Mouse (Mus musculus): ENCODE results near the gene AC131692.1. TPM values are rescaled to one million over a fixed set of nuclear protein-coding genes. Genes with fewer than 3 reads are reported as not detected.
A peak's percentile ranks its signal among the peaks of the same experiment; 100 is the strongest.
"Not testable (repeated sequence)": the region's sequence is repeated elsewhere in the genome, so short reads cannot be mapped to it uniquely, and the experiment has no call there.

AC131692.1 gene
- total RNA-seq, 2 experiments from 2014 or later = not detected

DNA sequence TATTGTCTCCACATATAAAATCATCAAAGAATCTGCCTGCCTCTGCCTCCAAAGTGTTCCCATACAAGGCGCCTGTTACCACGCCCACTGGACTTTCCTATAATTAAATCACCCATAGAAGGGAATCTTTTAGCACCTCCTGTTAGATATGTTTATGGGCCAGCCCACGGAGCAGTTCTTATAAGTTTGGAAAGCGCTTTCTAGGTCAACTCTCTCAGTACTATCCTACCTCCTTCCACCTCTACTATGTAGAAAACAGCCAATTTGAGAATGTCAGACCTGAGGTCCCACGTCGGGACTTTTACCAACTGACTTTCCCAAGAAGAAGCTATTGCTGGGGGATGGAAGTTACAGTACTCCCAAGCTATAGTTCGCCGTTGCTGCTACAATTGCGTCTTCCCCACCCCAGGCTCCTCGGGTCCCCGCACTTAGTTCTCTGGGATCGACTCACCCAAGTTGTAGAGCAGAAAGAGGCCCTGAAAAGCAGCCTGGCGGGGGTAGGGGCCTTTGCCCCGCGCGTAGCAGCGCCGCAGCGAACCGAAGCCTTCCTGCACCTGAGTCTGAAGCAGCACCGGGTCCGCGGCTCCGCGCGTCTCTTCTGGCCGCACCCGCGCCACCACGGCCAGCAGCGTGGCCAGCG, 23.2 kb downstream of the AC131692.1 start:
- DNase-seq (ENCODE audit: low spot score in 2 of 2) = no peak

DNA sequence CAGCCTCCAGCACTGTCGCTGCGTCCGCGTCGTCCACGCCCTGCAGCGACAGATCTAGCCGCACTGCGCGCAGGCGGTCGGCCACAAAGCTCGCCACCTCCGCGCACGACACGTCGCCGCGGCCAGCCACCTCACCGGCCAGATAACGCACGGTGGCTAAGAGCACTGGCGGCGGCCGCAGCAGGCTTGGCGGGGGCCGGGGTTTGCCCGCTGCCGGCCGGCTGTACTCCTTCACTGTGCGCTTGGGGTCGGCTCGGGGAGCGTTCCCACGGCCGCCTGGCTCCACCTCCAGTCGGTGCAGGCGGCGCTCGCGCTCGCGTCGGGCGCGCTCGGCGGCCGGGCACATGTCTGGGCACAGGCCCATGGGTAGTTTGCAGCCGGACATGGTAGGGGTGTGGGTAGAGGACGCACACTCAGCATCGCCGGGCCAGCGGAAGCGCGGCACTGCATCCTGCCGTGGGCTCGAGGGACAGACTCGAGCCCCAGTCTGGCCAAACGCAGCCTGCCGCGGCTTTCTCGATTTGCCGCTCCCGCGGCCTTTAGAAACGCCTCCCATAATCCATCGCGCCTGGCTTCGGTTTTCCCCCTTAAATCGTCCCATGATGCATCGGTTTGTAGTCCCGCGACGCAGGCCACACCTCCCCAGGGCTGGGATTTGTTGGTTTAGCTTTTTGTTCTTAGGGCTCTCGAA, 23.9 kb downstream of the AC131692.1 start, which contains the start of gene Sac3d1:
Gene Sac3d1 (minus strand): TSS at position 665 of the 691 bp plus-strand sequence.
- DNase-seq (ENCODE audit: low spot score in 2 of 2) = peak; percentile 89 to 93

DNA sequence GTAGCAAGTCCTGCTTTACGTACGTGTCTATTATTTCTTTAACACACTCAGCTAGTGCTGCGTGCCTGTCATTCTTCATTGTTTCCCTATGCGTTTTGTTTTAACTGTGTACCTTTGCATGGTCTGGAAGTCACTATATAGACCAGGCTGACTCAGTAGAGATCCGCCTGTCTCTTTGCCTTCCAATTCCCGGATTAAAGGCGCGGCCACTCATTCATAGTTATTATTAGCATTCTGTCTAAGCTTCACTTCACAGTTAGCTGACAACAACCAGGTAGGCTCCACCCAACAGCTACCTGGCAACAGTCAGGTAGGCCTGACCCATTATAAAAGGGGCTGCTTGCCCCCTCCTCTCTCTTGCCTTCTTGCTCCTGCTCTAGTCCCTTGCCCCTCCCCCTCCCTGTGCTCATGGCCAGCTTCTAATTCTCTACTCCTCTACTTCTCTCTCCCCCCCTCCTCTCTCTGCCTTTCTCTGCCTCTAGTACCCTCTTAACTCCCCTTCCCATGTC, 24.5 kb downstream of the AC131692.1 start:
- DNase-seq (ENCODE audit: low spot score in 2 of 2) = no peak

DNA sequence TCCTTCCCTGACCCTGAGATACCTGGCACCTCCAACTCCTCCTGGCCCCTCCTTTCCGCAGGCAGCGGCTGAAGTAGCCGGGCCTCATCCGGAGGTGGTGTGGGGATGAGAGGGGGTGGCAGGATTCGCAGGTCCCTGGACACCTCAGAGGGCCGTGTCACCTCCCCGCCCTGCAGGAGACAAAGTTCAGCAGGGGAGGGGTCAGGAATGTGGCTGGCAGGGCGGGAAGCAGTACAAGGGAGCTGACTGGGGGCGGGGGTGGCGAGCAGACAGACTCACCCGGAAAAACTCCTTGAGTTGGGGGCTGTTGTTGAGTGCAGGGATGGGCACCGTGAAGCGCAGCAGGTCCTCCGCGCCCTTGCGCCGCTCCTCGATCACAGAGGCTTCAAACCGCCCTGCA, 27.5 kb downstream of the AC131692.1 start:
- no peak for DNase-seq (ENCODE audit: low spot score in 2 of 2)

DNA sequence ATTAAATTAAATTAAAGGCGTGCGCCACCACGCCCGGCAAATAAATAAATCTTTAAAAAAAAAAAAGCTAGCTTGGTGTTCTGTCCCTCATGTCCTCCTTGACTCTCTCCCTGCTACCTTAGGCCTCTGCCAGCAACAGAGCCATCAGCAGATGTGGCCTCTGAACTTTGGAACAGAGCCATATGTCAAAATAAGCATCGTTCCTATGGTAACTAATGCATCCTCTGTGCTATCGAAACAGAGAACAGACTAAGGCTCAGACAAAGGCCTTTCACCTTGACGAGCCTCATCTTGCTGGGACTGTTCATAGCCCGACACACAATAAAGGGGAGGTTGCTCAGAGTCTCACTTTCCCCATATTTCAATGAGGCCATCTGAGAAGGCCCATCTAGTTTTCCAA, 29.1 kb downstream of the AC131692.1 start:
- DNase-seq (ENCODE audit: low spot score in 2 of 2) = no peak

DNA sequence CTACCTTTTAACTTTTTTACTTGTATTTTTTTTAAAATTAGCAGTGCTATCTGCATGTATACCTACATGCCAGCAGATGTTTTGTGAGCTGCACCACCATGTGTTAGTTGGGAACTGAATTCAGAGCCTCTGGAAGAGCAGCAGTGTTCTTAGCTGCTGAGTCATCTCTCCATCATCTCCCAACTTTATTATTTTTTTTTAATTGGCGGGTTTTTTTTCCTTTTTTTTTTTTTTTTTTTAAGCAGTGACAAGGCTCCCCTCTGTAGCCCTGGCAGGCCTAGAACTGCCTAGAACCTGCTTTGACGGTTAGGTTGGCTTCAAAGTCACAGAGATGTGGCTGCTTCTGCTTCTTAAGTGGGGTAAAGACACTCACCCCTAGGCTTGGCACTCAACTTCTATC, 30.7 kb downstream of the AC131692.1 start:
- DNase-seq (ENCODE audit: low spot score in 2 of 2) = no peak

DNA sequence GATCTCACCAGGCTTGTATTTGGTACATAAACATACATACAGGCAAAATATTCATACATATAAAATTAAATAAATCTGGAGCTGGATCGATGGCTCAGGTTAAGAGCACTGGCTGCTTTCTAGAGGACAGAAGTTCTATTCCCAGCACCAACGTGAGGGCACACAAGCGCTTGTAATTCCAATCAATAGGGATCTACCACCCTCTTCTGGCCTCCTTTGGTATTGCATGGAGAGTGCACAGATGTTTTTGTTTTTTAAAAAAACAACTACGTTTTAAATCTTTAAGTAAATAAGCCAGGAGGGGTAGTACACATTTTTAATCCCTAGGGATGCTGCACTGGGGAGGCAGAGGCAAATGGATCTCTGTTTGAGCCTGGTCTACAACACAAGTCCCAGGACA, 32.1 kb downstream of the AC131692.1 start:
- DNase-seq (ENCODE audit: low spot score in 2 of 2) = no peak

DNA sequence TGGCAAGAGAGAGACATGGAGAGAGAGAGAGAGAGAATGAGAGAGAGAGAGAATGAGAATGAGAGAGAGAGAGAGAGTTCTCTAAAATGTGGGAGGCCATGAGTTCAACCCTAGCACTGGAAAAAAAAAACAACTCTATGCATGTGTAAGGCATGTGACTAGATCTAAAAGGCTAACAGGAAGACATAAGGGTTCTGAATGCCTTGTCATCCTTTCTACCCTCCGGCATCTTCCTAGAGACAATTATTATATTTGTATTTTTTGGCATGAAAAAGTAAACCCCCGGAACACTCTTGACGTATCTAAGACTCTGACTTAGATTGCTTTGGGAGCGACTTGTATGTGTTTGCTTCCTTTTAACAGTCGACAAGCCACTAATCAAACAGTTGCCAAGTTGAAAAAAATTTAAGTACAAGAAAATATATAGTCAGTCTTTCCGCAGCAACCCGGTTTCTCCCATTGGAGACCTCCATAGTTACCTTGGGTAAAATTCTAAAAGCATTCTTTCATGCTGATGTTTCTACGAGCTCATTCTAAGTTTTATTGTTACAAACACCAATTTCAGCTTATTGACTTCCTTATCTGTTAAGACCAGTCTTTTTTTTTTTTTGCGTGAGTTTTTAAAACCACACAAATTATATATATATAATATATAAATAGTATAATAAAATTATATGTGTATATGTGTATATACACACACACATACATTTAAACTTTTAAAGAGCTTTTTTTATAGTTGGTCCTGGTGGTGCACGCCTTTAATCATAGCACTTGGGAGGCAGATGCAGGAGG, 32.8 kb downstream of the AC131692.1 start:
- DNase-seq (ENCODE audit: low spot score in 2 of 2) = no peak

DNA sequence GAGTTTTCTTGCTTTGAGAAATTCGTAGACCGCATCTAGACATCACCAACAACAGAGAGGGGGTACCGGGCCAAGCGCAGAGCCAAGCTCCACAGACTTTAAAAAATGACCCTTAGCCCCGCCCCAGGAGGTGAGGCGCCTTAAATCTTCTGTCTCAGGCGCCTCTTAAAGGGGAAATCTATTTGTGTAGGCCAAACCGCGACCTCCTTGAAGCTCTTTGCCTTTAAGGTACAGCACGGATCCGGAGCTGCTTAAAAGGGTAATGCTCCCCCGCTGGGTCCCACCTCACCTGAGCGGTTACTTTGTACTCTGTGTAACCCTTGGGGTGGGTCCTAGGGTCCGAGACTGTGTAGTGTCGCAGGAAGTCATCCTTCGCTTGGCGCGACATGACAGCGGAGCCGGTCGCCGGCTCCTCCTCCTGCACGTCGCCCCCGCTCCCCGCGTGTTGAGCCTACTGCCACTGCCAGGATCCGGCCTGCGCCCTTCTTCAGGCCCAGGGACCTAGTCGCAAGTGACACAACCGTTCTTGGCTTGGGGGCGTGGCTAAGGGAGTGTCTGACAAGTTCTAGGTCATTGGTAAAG, 33.6 kb downstream of the AC131692.1 start, which contains the start of gene Snx15:
Gene Snx15 (minus strand): TSS at position 545 of the 582 bp plus-strand sequence.
- DNase-seq (ENCODE audit: low spot score in 2 of 2) = peak; percentile 94 to 95

DNA sequence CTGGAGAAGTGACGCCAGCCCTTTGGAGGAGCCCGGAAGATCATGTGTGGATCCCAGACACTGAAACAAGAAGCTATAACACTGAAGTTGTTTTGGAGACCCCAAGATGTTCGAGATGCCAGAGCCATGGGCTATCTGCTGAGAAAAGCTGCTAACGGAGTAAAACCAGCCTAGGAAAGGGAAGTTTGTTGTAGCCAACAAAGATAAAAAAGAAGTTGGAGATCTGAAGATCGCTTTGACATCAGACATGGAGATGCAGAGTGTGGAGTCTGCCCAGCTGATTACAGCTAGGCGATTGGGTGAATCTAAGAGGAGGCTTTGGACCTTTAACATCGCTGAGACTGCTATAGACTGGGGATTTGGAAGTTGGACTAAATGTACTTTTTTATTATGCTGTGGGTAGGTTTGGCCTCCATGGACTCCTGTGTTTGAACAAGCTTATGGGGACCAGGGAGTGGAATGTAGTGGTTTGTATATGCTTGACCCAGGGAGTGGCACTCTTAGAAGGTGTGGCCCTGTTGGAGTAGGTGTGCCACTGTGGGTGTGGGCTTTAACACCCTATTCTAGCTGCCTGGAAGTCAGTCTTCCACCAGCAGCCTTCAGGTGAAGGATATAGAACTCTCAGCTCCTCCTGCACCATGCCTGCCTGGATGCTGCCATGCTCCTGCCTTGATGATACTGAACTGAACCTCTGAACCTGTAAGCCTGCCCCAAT, 36.4 kb downstream of the AC131692.1 start:
- not testable (repeated sequence) for DNase-seq (ENCODE audit: low spot score in 2 of 2)

DNA sequence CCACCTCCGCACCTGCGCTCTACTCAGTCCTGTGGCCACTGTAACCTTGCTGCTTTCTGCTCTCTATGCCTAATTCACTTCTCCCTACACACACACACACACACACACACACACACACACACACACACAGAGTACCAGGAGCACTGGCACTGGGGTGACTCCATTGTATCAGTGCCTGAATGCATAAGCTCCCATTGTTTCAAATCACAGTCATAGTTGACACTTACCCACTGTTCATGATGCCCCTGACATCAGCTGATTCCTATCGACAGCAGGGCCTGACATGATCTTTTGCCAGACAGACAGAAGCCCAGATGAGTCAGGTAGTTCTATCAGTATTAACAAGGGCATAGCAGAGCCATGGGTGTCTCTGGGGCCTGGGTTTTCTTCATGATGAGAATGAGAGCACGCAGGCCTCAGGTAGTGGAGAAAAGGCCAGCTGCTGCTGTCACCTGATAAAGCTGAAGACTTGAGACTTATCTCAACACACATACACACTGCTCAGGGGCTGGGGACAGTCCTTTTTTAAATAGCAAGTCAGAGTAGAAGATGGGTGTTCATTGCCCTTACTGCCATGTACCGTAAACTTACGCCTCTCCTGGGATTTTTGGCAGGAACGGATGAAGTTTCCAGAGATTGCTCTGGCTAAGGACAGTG, 38.1 kb downstream of the AC131692.1 start:
- DNase-seq (ENCODE audit: low spot score in 2 of 2) = no peak

DNA sequence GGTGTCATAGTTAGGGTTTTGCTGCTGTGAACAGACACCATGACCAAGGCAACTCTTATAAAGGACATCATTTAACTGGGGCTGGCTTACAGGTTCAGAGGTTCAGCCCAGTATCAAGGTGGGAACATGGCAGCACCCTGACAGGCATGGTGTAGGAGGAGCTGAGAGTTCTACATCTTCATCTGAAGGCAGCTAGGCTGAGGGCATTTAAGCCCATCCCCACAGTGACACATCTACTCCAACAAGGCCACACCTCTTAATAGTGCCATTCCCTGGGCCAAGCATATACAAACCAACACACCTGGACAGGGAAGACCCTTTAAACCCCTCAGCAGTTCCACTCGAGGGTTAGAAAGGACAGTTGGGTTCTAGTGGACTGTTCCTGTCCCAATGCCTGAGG, 39.0 kb downstream of the AC131692.1 start:
- DNase-seq (ENCODE audit: low spot score in 2 of 2) = not testable (repeated sequence)

DNA sequence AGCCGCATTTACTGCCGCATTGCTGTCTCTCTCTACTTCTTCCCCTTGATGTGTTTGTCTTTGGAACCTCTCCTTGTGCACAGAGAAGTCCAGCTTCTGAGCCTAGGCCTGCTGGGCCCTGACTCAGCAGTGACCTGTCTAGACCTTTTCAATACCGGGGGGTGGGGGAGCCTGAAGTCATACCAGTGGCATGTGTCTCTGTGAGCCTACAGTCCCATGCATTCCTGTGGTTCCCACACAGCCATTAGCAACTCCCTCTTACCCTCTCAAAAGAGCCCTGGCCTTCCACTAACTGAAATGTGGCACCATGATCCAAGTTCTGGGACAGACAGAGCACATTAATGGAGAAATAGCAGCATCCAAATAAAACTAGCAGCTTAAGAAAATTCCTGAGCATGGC, 42.2 kb downstream of the AC131692.1 start:
- no peak for DNase-seq (ENCODE audit: low spot score in 2 of 2)

DNA sequence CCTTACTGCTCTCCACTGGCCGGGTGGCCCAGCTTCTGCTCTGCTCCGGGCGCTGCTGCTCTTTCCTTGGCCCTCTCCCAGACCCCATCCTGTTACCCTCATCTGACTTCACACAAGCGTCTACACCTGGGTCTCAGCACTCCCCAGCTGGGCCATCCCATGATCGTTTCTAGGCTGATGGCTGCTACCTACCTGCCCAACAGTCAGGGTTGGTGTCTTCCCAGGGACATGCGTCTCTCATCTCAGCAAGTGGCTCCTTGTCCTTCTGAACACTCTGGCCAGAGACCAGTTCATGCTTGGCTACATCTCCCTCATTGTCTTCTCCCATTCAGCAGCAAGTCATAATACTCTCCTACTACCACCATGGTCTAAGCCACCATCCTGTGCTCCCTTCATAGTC, 45.5 kb downstream of the AC131692.1 start:
- no peak for DNase-seq (ENCODE audit: low spot score in 2 of 2)

DNA sequence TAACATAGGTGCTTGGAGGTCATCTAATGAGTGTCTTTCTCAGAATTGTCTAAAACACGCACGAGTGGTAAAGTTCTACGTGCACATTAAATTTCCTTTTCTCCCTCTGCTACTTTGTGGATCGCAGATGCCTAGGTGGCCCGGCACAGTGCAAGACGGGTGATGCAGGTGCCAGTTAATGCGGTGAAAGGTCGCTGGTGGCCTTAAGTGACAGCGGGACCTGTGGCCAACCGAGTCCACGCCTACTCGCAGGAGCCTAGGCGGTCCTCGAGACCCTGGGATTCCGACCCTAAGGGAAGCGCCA, 46.1 kb downstream of the AC131692.1 start:
- DNase-seq (ENCODE audit: low spot score in 2 of 2) = no peak

DNA sequence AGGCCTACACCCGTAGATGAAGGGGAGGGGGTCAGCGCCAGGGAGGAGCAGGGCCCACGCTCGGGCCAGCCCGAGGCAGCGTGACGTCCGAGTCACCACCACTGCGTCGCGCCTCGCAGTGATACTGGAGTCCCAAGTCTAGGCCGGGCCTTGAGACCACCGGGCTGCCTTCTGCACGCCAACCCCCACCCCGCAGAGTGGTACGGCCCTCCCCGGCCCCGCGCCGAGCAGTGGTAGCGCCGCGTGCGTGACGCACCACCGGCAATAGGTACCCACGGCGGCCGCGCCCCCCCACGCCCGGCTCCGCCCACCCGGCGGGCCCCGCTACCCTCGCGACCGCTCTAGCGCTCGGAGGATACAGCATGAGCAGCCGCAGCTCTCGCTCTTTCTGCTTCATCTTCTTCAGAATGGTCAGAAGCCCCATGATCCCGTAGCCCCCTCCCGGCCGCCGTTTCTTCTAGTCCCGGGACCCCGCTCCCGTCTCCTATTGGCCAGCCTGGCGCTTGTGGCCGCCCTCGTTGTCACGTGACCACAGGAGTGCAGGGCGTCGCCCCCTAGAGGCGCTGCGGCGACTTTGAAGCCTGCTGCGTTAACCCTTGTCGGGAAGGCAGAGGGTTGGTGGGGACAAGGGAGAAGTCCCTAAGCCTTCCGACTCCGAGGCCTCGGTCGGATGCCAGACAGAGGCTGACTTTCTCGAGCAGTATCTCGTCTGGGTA, 46.6 kb downstream of the AC131692.1 start, which contains the start of gene Batf2:
Gene Batf2 (plus strand): TSS at position 306 of the 716 bp plus-strand sequence.
- DNase-seq (ENCODE audit: low spot score in 2 of 2) = peak; percentile 94 to 96

DNA sequence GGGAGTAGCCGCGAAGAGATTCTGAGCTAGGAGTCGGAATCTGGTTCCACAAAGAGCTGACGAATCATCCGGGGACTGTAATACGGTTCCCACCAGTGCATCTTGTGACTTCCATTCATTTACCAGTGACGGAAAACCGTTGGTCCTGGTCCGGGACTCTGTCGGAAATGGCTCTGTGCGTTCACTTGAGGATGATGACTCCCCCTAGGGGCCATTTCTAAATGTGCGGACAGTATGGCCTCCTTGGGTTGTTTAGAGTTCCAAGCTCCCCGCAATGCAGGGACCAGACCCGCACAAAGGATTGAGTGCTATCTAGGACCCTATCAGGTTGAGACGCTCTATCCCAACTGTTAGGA, 47.2 kb downstream of the AC131692.1 start, which contains the start of gene Arl2:
Gene Arl2 (minus strand): TSS at position 155 of the 356 bp plus-strand sequence.
- DNase-seq (ENCODE audit: low spot score in 2 of 2) = peak; percentile 83 to 92

DNA sequence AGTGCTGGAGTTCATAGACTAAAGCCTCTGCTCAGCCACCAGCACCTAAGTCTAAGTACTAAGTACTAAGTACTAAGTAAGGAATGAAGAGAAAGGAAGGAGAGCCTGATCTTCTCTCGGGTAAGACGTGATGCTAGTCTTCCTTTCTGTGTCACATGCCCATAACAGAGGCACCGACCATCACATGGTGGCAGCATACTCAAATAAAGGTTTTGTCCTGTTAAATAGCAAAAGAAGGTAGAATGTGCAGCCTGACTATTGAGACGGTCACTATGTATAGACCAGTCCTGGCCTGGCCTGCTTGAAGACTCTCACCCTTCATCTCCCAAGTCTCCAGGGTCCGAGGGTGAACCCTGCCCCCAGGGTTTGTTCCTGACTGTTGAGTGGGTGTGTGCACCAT, 50.6 kb downstream of the AC131692.1 start:
- DNase-seq (ENCODE audit: low spot score in 2 of 2) = no peak

All from layer of hippocampus, postnatal 14 days (tissue).